Mouse (Mus musculus) liver, adult 2 months (tissue): ENCODE measurements around the gene Wars2. TPM values are rescaled to one million over a fixed set of nuclear protein-coding genes. Genes with fewer than 3 reads are reported as not detected.

Experiments used
- DNase-seq: peaks from one replicate; pipeline ENCODE4 v3.0.0-alpha.2; 2011; ENCODE audit warnings: low read depth, low spot score; ENCODE audit errors: extremely low read depth
- H3K27ac ChIP-seq: fragments of 200-500 bp; replicated peaks from 2 replicates; pipeline ENCODE4 v1.5.1; 2012; ENCODE audit warnings: low read depth, mild to moderate bottlenecking, control low read depth, inconsistent platforms, low read length; ENCODE audit not compliant: insufficient read depth
- H3K27me3 ChIP-seq: fragments of 200-500 bp; 2 replicates; pipeline ENCODE4 v1.6.1; 2012; ENCODE audit warnings: mild to moderate bottlenecking, moderate library complexity, low read length, inconsistent platforms; ENCODE audit not compliant: control insufficient read depth, insufficient read depth
- H3K36me3 ChIP-seq: fragments of 200-500 bp; 2 replicates; pipeline ENCODE4 v1.6.1; 2012; ENCODE audit warnings: low read length, inconsistent platforms; ENCODE audit not compliant: control insufficient read depth, insufficient read depth
- H3K4me1 ChIP-seq: fragments of 200-500 bp; 2 replicates; pipeline ENCODE4 v1.6.1; 2011; ENCODE audit warnings: low read length; ENCODE audit not compliant: control insufficient read depth, insufficient read depth
- H3K4me3 ChIP-seq: fragments of 200-500 bp; 2 replicates; pipeline ENCODE4 v1.5.1; 2011; ENCODE audit warnings: low read depth, mild to moderate bottlenecking, control low read depth, low read length, moderate library complexity; ENCODE audit not compliant: insufficient read depth
- H3K79me2 ChIP-seq: fragments of 200-500 bp; 2 replicates; pipeline ENCODE4 v1.6.1; 2012; ENCODE audit warnings: inconsistent platforms, mild to moderate bottlenecking, low read length, moderate library complexity; ENCODE audit not compliant: control insufficient read depth, insufficient read depth
- H3K9ac ChIP-seq: fragments of 200-500 bp; 2 replicates; pipeline ENCODE4 v1.6.1; 2012; ENCODE audit warnings: low read depth, mild to moderate bottlenecking, control low read depth, inconsistent platforms, low read length
- CTCF ChIP-seq: fragments of 200-500 bp; IDR thresholded peaks from 2 replicates; pipeline ENCODE4 v1.5.1; 2011; ENCODE audit warnings: low read depth, low read length, control low read depth
- POLR2A ChIP-seq: fragments of 200-500 bp; IDR thresholded peaks from 2 replicates; pipeline ENCODE4 v1.6.1; 2011; ENCODE audit warnings: low read length, control low read depth; ENCODE audit not compliant: insufficient read depth; ENCODE audit errors: extremely low read depth
- WGBS: fragments of 180-500 bp; shearing (Covaris S2); methylation state at CpG from one replicate; pipeline ENCODE4 v1.1.7; 2018; 5-methylcytosine and 5-hydroxymethylcytosine counted together
- polyA plus RNA-seq: library from polyadenylated mRNA; depleted of rRNA; stranded (reverse); fragments of >200 nt; gene quantifications from 2 replicates; pipeline ENCODE4 v1.2.3, GENCODE M21; 2012
- total RNA-seq: library from RNA; depleted of rRNA; stranded (reverse); fragments of >200 nt; gene quantifications from 2 replicates; pipeline ENCODE4 v1.2.3, GENCODE M21; 2014

Wars2 gene
- total and polyA plus RNA-seq, 2 experiments = 2.3 to 4.1 TPM

GRCm38 (mm10) chr3:99261371-99261791, 120.5 kb downstream of the Wars2 start:
- H3K36me3 ChIP-seq = no peaks in the 10 kb centered on the region
- WGBS = 4% methylated on average over 18 of the region's 18 CpGs
- no peaks in the 10 kb centered on the region for H3K4me1 ChIP-seq
- DNase-seq = no peak
- no peak overlapping the region for H3K4me3 ChIP-seq
- peaks cover 41% of the 10 kb centered on the region for H3K27me3 ChIP-seq
- H3K27ac ChIP-seq = no peak overlapping the region
- H3K9ac ChIP-seq = no peak overlapping the region
- H3K79me2 ChIP-seq = no peaks in the 10 kb centered on the region
- TF ChIP-seq POLR2A = no peak
- no peak for TF ChIP-seq CTCF

- no peaks in the 10 kb centered on the region for H3K4me1 ChIP-seq
- no peak overlapping the region for H3K27ac ChIP-seq
- peaks cover 34% of the 10 kb centered on the region for H3K27me3 ChIP-seq
- H3K9ac ChIP-seq = no peak overlapping the region
- H3K36me3 ChIP-seq = no peaks in the 10 kb centered on the region
- no peak overlapping the region for H3K4me3 ChIP-seq
- H3K79me2 ChIP-seq = no peaks in the 10 kb centered on the region
- 12% methylated on average over 2 of the region's 2 CpGs for WGBS
- DNase-seq = no peak
- TF ChIP-seq CTCF (no peak), POLR2A (no peak)
Measured at GRCm38 (mm10) chr3:99261986-99262385, 121.1 kb downstream of the Wars2 start.

- H3K4me3 ChIP-seq = no peak overlapping the region
- no peak overlapping the region for H3K9ac ChIP-seq
- no peaks in the 10 kb centered on the region for H3K79me2 ChIP-seq
- H3K27ac ChIP-seq = no peak overlapping the region
- DNase-seq = no peak
- no peaks in the 10 kb centered on the region for H3K36me3 ChIP-seq
- peaks cover 25% of the 10 kb centered on the region for H3K27me3 ChIP-seq
- 16% methylated on average over 9 of the region's 9 CpGs for WGBS
- H3K4me1 ChIP-seq = no peaks in the 10 kb centered on the region
- TF ChIP-seq CTCF = no peak
- TF ChIP-seq POLR2A = no peak
Measured at GRCm38 (mm10) chr3:99263471-99263903, 122.6 kb downstream of the Wars2 start.

GRCm38 (mm10) chr3:99264695-99265094, 123.8 kb downstream of the Wars2 start:
- Histone ChIP-seq H3K27ac (no peak overlapping the region), H3K4me3 (no peak overlapping the region), H3K4me1 (no peaks in the 10 kb centered on the region), H3K36me3 (no peaks in the 10 kb centered on the region), H3K79me2 (no peaks in the 10 kb centered on the region), H3K9ac (no peak overlapping the region), H3K27me3 (peaks cover 31% of the 10 kb centered on the region)
- no peak for TF ChIP-seq POLR2A
- 31% methylated on average over 7 of the region's 7 CpGs for WGBS
- DNase-seq = no peak

GRCm38 (mm10) chr3:99266752-99267303, 126.0 kb downstream of the Wars2 start:
- H3K4me3 ChIP-seq = no peak overlapping the region
- H3K79me2 ChIP-seq = no peaks in the 10 kb centered on the region
- no peak overlapping the region for H3K27ac ChIP-seq
- peaks cover 21% of the 10 kb centered on the region for H3K27me3 ChIP-seq
- H3K4me1 ChIP-seq = no peaks in the 10 kb centered on the region
- no peak overlapping the region for H3K9ac ChIP-seq
- 34% methylated on average over 10 of the region's 10 CpGs for WGBS
- DNase-seq = no peak
- H3K36me3 ChIP-seq = no peaks in the 10 kb centered on the region
- TF ChIP-seq CTCF (no peak), POLR2A (no peak)

- TF ChIP-seq POLR2A (no peak), CTCF (no peak)
- no peak overlapping the region for H3K4me3 ChIP-seq
- H3K79me2 ChIP-seq = no peaks in the 10 kb centered on the region
- no peak overlapping the region for H3K27ac ChIP-seq
- DNase-seq = no peak
- peaks cover 5% of the 10 kb centered on the region; the same call in 1 of the 2 replicates for H3K27me3 ChIP-seq
- WGBS = 65% methylated on average over 12 of the region's 12 CpGs
- no peaks in the 10 kb centered on the region for H3K36me3 ChIP-seq
- H3K4me1 ChIP-seq = no peaks in the 10 kb centered on the region
- H3K9ac ChIP-seq = no peak overlapping the region
Measured at GRCm38 (mm10) chr3:99277973-99278580, 137.2 kb downstream of the Wars2 start.
